In genomic region chr2:92185062-92185765, GRCm38 (mm10) we compare ENCODE assay signal across 8 mouse cellular contexts.
DNase-seq lines count a peak whose midpoint lies in the region; ATAC-seq lines count a peak whose summit lies in the region.

No protein-coding gene starts in this region.

- H3K4me1 ChIP-seq in brown adipose tissue, adult 24 weeks (ENCODE audit: control insufficient read depth, insufficient read depth, insufficient read length, low read length), result peaks cover 5% of the 10 kb centered on the region; the same call in 1 of the 2 replicates
- H3K4me1 ChIP-seq in forebrain, embryonic 15.5 days, result peaks cover 50% of the 10 kb centered on the region

- H3K9ac ChIP-seq in forebrain, embryonic 15.5 days (replicated peaks), result peak overlapping the region; percentile 87

- H3K36me3 ChIP-seq in forebrain, embryonic 15.5 days, result no peaks in the 10 kb centered on the region

- H3K27me3 ChIP-seq in forebrain, embryonic 15.5 days, result no peaks in the 10 kb centered on the region

- WGBS in forebrain, embryonic 15.5 days, result 0% methylated on average over 43 of the region's 47 CpGs

- peak overlapping the region; percentile 60 for H3K27ac ChIP-seq in brown adipose tissue, adult 24 weeks (replicated peaks; ENCODE audit: low read depth, low read length)
- peak overlapping the region; percentile 100 for H3K27ac ChIP-seq in forebrain, embryonic 15.5 days (replicated peaks)

- peak; percentile 49 for ATAC-seq in forebrain, embryonic 15.5 days (replicated peaks)

- H3K4me3 ChIP-seq in brown adipose tissue, adult 24 weeks (ENCODE audit: insufficient read depth, low read depth, low read length), result peak overlapping the region; percentile 76
- peak overlapping the region; percentile 94 for H3K4me3 ChIP-seq in forebrain, embryonic 15.5 days

- peak overlapping the region; percentile 96 for H3K4me2 ChIP-seq in forebrain, embryonic 15.5 days (replicated peaks)

- DNase-seq in ES-CJ7 (ENCODE audit: low read depth, low spot score), result peak; percentile 50
- peak; percentile 51 for DNase-seq in heart, postnatal 4 days
- DNase-seq in layer of hippocampus, postnatal 10 days (ENCODE audit: low spot score in 2 of 2), result peak; percentile 38 to 55
- peak; percentile 50 for DNase-seq in lung, postnatal 36 days
- DNase-seq in right cerebral cortex, adult 2 months (ENCODE audit: low spot score in 2 of 2), result peak; percentile 24 to 50
- peak; percentile 26 to 30 for DNase-seq in urinary bladder, postnatal 36 days (ENCODE audit: low spot score in 2 of 2)

- H3K9me3 ChIP-seq in forebrain, embryonic 15.5 days, result no peaks in the 10 kb centered on the region

Comparison
In these comparisons a context has a peak if more than half of its experiments do, and no peak if none do; other contexts are left out.
1. Peak in every context shown above with its lines: DNase-seq, ATAC-seq, H3K4me3 ChIP-seq and H3K27ac ChIP-seq.